Mouse (Mus musculus) megakaryocyte, embryonic 14.5 days (primary cell): ENCODE measurements around the gene B3glct.

Experiments used
- FLI1 ChIP-seq: IDR thresholded peaks from 2 replicates; pipeline ENCODE4 v1.6.1; 2012; ENCODE audit warnings: low read length, inconsistent platforms, mixed read lengths
- GATA1 ChIP-seq: IDR thresholded peaks from 3 replicates; pipeline ENCODE4 v1.6.1; 2012; ENCODE audit warnings: mixed read lengths, low read length, inconsistent platforms, borderline replicate concordance

DNA sequence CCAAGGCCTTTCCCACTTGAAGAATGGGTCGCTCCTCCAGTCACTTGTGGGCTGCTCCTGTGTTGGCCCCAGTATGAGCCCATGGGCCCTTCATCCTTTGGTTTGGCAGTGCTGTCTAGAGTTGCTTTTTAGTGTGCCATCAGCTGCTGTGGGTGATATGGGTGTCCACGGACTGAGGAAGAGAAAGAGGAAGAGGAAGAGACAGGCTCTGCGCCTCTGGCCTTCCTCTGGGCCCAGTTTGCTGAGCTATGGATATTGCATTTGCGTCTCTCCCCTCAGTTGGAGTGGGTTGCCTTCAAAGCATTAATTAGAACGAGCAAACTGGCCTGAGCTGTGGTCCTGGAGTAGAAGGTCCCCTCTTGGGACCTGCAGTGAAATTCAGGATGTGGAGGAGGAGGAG, 11.8 kb downstream of the B3glct start:
- TF ChIP-seq GATA1 = no peak
- TF ChIP-seq FLI1 = no peak
